Mouse (Mus musculus) embryo, embryonic 11.5 days (tissue): ENCODE measurements around the gene Smg8.
"Not testable (repeated sequence)": the region's sequence is repeated elsewhere in the genome, so short reads cannot be mapped to it uniquely, and the experiment has no call there.

ENCODE experiments used
- DNase-seq: peaks from one replicate; pipeline ENCODE4 v3.0.0-alpha.2; 2012; ENCODE audit warnings: low read depth, low spot score

Gene Smg8

GRCm38 (mm10) chr11:87086290-87086984, at the start of gene Smg8:
TSS of gene Smg8 (minus strand) at chr11:87086774.
- DNase-seq = peak; percentile 67

GRCm38 (mm10) chr11:87136233-87136632, 49.7 kb upstream of the Smg8 start:
- DNase-seq = no peak

GRCm38 (mm10) chr11:87126824-87127816, 40.5 kb upstream of the Smg8 start, which contains the start of gene Trim37:
TSS of gene Trim37 (plus strand) at chr11:87127077.
- peak; percentile 89 for DNase-seq

- DNase-seq = peak; percentile 14
Measured at GRCm38 (mm10) chr11:87126281-87126823, 39.8 kb upstream of the Smg8 start.

GRCm38 (mm10) chr11:87125562-87125961, 39.0 kb upstream of the Smg8 start:
- DNase-seq = no peak

GRCm38 (mm10) chr11:87121864-87122263, 35.3 kb upstream of the Smg8 start:
- no peak for DNase-seq

GRCm38 (mm10) chr11:87110172-87110909, 23.8 kb upstream of the Smg8 start:
- DNase-seq = no peak

- peak; percentile 30 for DNase-seq
Measured at GRCm38 (mm10) chr11:87109519-87110171, 23.1 kb upstream of the Smg8 start.

GRCm38 (mm10) chr11:87108755-87109518, 22.4 kb upstream of the Smg8 start, which contains the start of gene Ska2:
TSS of gene Ska2 (plus strand) at chr11:87109234.
- peak; percentile 99 for DNase-seq

GRCm38 (mm10) chr11:87108409-87108754, 21.8 kb upstream of the Smg8 start, which contains the start of gene Prr11:
TSS of gene Prr11 (minus strand) at chr11:87108708.
- no peak for DNase-seq

GRCm38 (mm10) chr11:87087142-87087541, 568 bp upstream of the Smg8 start:
- DNase-seq = no peak

GRCm38 (mm10) chr11:87085461-87085860, 1.1 kb downstream of the Smg8 start:
- no peak for DNase-seq

GRCm38 (mm10) chr11:87083712-87084111, 2.9 kb downstream of the Smg8 start:
- DNase-seq = no peak

GRCm38 (mm10) chr11:87073866-87074440, 12.6 kb downstream of the Smg8 start, which contains the start of gene Gdpd1:
TSS of gene Gdpd1 (minus strand) at chr11:87074062.
- peak; percentile 90 for DNase-seq

GRCm38 (mm10) chr11:87073343-87073865, 13.2 kb downstream of the Smg8 start:
- DNase-seq = peak; percentile 41

- DNase-seq = no peak
Measured at GRCm38 (mm10) chr11:87062087-87062486, 24.5 kb downstream of the Smg8 start.

- DNase-seq = no peak
Measured at GRCm38 (mm10) chr11:87060410-87060809, 26.2 kb downstream of the Smg8 start.

- DNase-seq = no peak
Measured at GRCm38 (mm10) chr11:87056286-87056685, 30.3 kb downstream of the Smg8 start.

- DNase-seq = not testable (repeated sequence)
Measured at GRCm38 (mm10) chr11:87048900-87049299, 37.7 kb downstream of the Smg8 start.
